ENCODE assay signal across 32 mouse cellular contexts in the genomic region with DNA sequence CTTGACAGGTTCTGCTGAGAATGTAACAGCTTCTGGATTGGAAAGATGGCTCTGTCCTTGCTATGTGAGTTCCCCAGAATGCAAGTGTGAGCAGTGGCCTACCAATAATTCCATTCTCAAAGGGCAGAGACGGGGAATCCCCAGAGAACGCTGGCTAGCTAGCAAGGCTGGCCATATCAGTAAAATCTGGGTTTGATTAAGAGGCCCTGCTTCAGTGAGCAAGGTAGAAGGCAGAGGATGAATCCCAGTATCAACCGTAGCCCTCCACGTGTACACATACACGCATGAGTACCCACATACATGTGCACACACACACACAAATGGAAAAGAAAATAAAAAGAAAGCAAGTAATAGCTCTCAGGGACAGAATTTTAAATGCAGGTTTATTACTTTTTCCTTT. TPM values are rescaled to one million over a fixed set of nuclear protein-coding genes. Genes with fewer than 3 reads are reported as not detected.
DNase-seq lines count a peak whose midpoint lies in the region; ATAC-seq lines count a peak whose summit lies in the region.
"Had no signal": no experiment of that assay in that cellular context is flagged by ENCODE, and none has a peak within 500 bp of the region (broad histone marks: within the 10 kb centered on the region; RNA-seq: fewer than 3 reads in every experiment).

No protein-coding gene starts in this region.

- H3K9ac ChIP-seq in kidney, embryonic 15.5 days, result no peak overlapping the region
- no peak overlapping the region for H3K9ac ChIP-seq in limb, embryonic 11.5 days (ENCODE audit: low read length)
- H3K9ac ChIP-seq in midbrain, embryonic 16.5 days (ENCODE audit: low read depth, low read length), result no peak overlapping the region
- H3K9ac ChIP-seq: embryonic facial prominence, embryonic 15.5 days; forebrain, embryonic 13.5 days; hindbrain, embryonic 13.5 days; limb, embryonic 15.5 days; liver, embryonic 13.5 days; midbrain, embryonic 12.5 days had no signal

- no peaks in the 10 kb centered on the region for H3K9me3 ChIP-seq in kidney, embryonic 15.5 days (replicated peaks)
- H3K9me3 ChIP-seq in limb, embryonic 11.5 days (ENCODE audit: control insufficient read depth, low read length), result no peaks in the 10 kb centered on the region
- no peaks in the 10 kb centered on the region for H3K9me3 ChIP-seq in midbrain, embryonic 16.5 days (replicated peaks; ENCODE audit: control insufficient read depth, low read length, poor library complexity, severe bottlenecking)
- H3K9me3 ChIP-seq: embryonic facial prominence, embryonic 15.5 days; forebrain, embryonic 13.5 days; hindbrain, embryonic 13.5 days; limb, embryonic 15.5 days; liver, embryonic 13.5 days; megakaryocyte, embryonic 14.5 days; midbrain, embryonic 12.5 days had no signal

- H3K36me3 ChIP-seq in kidney, embryonic 15.5 days, result no peaks in the 10 kb centered on the region
- H3K36me3 ChIP-seq in limb, embryonic 11.5 days (ENCODE audit: control insufficient read depth, insufficient read depth, low read length), result no peaks in the 10 kb centered on the region
- no peaks in the 10 kb centered on the region for H3K36me3 ChIP-seq in midbrain, embryonic 16.5 days (ENCODE audit: control insufficient read depth, insufficient read depth, low read length)
- H3K36me3 ChIP-seq: embryonic facial prominence, embryonic 15.5 days; hindbrain, embryonic 13.5 days; limb, embryonic 15.5 days; liver, embryonic 13.5 days; midbrain, embryonic 12.5 days had no signal

- WGBS in kidney, embryonic 15.5 days, result 62% methylated on average over 5 of the region's 5 CpGs
- 32% methylated on average over 5 of the region's 5 CpGs for WGBS in limb, embryonic 11.5 days
- 78% methylated on average over 5 of the region's 5 CpGs for WGBS in midbrain, embryonic 16.5 days

- ATAC-seq in kidney, embryonic 15.5 days (replicated peaks; ENCODE audit: low FRiP score), result no peak
- ATAC-seq in limb, embryonic 11.5 days (ENCODE audit: insufficient number of reproducible peaks, low FRiP score, low TSS enrichment, low read depth), result no peak
- ATAC-seq in midbrain, embryonic 16.5 days, result no peak
- ATAC-seq: forebrain, embryonic 13.5 days; intestine, embryonic 16.5 days; lung, postnatal 0 days had no signal

- peak; percentile 27 for DNase-seq in adrenal gland, postnatal 10 days
- DNase-seq in adrenal gland, adult 2 months, result no peak
- no peak for DNase-seq in kidney, postnatal 10 days
- peak; percentile 45 for DNase-seq in limb, embryonic 11.5 days (ENCODE audit: low spot score)
- no peak for DNase-seq in cerebellum, adult 9-10 months
- no peak for DNase-seq in right cerebral cortex, postnatal 25 days
- DNase-seq: adrenal gland, postnatal 25 days; cerebellum, adult 11-12 months; cerebellum, postnatal 10 days; gastrocnemius, postnatal 25 days; heart, adult 18-20 months; heart, postnatal 4 days; kidney, adult 8-10 months; kidney, postnatal 14 days; layer of hippocampus, adult 9-11 months; liver, embryonic 13.5 days; lung, adult 18-20 months; lung, postnatal 4 days; retina, postnatal 1 day; spleen, adult 18-20 months; thymus, postnatal 25 days had no signal

- no peak overlapping the region for H3K4me2 ChIP-seq in kidney, embryonic 15.5 days
- H3K4me2 ChIP-seq in limb, embryonic 11.5 days (ENCODE audit: low read depth, severe bottlenecking), result no peak overlapping the region
- no peak overlapping the region for H3K4me2 ChIP-seq in midbrain, embryonic 16.5 days (ENCODE audit: low read length)
- H3K4me2 ChIP-seq: embryonic facial prominence, embryonic 15.5 days; forebrain, embryonic 13.5 days; heart, embryonic 11.5 days; hindbrain, embryonic 13.5 days; limb, embryonic 15.5 days; liver, embryonic 13.5 days; midbrain, embryonic 12.5 days had no signal

- 0 out of 2 replicates have a peak overlapping the region, but pooled peaks have one; percentile 22 for H3K27ac ChIP-seq in kidney, embryonic 15.5 days
- 0 out of 2 replicates have a peak overlapping the region, but pooled peaks have one; percentile 37 for H3K27ac ChIP-seq in limb, embryonic 11.5 days (replicated peaks; ENCODE audit: low read depth, low read length)
- H3K27ac ChIP-seq in midbrain, embryonic 16.5 days (ENCODE audit: low read length), result no peak overlapping the region
- H3K27ac ChIP-seq: embryonic facial prominence, embryonic 15.5 days; forebrain, embryonic 13.5 days; hindbrain, embryonic 13.5 days; liver, embryonic 13.5 days; midbrain, embryonic 12.5 days had no signal

- no peak overlapping the region for H3K4me3 ChIP-seq in kidney, embryonic 15.5 days (replicated peaks)
- H3K4me3 ChIP-seq in limb, embryonic 11.5 days (ENCODE audit: low read depth, low read length), result no peak overlapping the region
- no peak overlapping the region for H3K4me3 ChIP-seq in midbrain, embryonic 16.5 days (ENCODE audit: low read depth, low read length)
- H3K4me3 ChIP-seq: embryonic facial prominence, embryonic 15.5 days; forebrain, embryonic 13.5 days; hindbrain, embryonic 13.5 days; limb, embryonic 15.5 days; liver, embryonic 13.5 days; megakaryocyte, embryonic 14.5 days; midbrain, embryonic 12.5 days had no signal

- no peaks in the 10 kb centered on the region for H3K27me3 ChIP-seq in kidney, embryonic 15.5 days
- no peaks in the 10 kb centered on the region for H3K27me3 ChIP-seq in limb, embryonic 11.5 days (ENCODE audit: control insufficient read depth, insufficient read depth, low read length)
- H3K27me3 ChIP-seq in midbrain, embryonic 16.5 days (ENCODE audit: control insufficient read depth, insufficient read depth, low read depth, low read length), result no peaks in the 10 kb centered on the region
- H3K27me3 ChIP-seq: embryonic facial prominence, embryonic 15.5 days; forebrain, embryonic 13.5 days; hindbrain, embryonic 13.5 days; limb, embryonic 15.5 days; liver, embryonic 13.5 days; midbrain, embryonic 12.5 days had no signal

- H3K4me1 ChIP-seq in kidney, embryonic 15.5 days, result peaks cover 20% of the 10 kb centered on the region
- peaks cover 24% of the 10 kb centered on the region for H3K4me1 ChIP-seq in limb, embryonic 11.5 days (ENCODE audit: control insufficient read depth, insufficient read depth, low read length)
- peaks cover 8% of the 10 kb centered on the region; the same call in 1 of the 2 replicates for H3K4me1 ChIP-seq in midbrain, embryonic 16.5 days (ENCODE audit: control insufficient read depth, insufficient read depth, low read length)
- H3K4me1 ChIP-seq: liver, embryonic 13.5 days had no signal

RNA-seq across cellular contexts. Expression of a gene that starts 55.3 kb away (rescaled TPM):
- 10 to 100 TPM; 14.2 to 17.8 TPM for total RNA-seq in adrenal gland, postnatal 10 days (2021)
- 1 to 10 TPM; 5.9 to 8.8 TPM for total RNA-seq in adrenal gland, adult 2 months (2021)
- polyA plus RNA-seq in adrenal gland, adult 2 months (2012; rRNA removed), result 13.9 and 17.4 TPM in 2 replicates
- polyA plus RNA-seq in kidney, embryonic 15.5 days (2015; fragmentation: Nextera tagmentation; extraction: Ambion mirVana), result 88.9 and 93.8 TPM in 2 replicates
- 48.1 and 62.8 TPM in 2 replicates for polyA plus RNA-seq in limb, embryonic 11.5 days (2014; fragmentation: Nextera tagmentation; extraction: Ambion mirVana)
- polyA plus RNA-seq in midbrain, embryonic 16.5 days (2015; fragmentation: Nextera tagmentation; extraction: Ambion mirVana), result 13.0 and 16.9 TPM in 2 replicates

Comparison
In these comparisons a context has a peak if more than half of its experiments do, and no peak if none do; other contexts are left out.
1. DNase-seq: peak in adrenal gland, postnatal 10 days (single experiment) and limb, embryonic 11.5 days (single experiment); none in adrenal gland, adult 2 months (single experiment), kidney, postnatal 10 days (single experiment), cerebellum, adult 9-10 months (single experiment) and right cerebral cortex, postnatal 25 days (single experiment).